Mouse (Mus musculus) CH12.LX (cell line): Measurements from ENCODE around the gene Fam53a. TPM values are rescaled to one million over a fixed set of nuclear protein-coding genes. Genes with fewer than 3 reads are reported as not detected.

Source experiments
- DNase-seq: peaks from one replicate; pipeline ENCODE4 v3.0.0-alpha.2; 2013; ENCODE audit errors: extremely low read depth
- H3K27ac ChIP-seq: 2 replicates; pipeline ENCODE4 v1.5.1; 2012; ENCODE audit warnings: low read depth, mild to moderate bottlenecking, control low read depth, moderate library complexity; ENCODE audit not compliant: insufficient read depth
- H3K27me3 ChIP-seq: replicated peaks from 2 replicates; pipeline ENCODE3; 2012; ENCODE audit warnings: inconsistent platforms
- H3K36me3 ChIP-seq, 2 experiments: replicated peaks in 1 of 2; 2 replicates each; pipeline versions ENCODE3 to v1.6.1; 2012; ENCODE audit warnings: inconsistent platforms in 1 of 2, low read length in 1 of 2, mild to moderate bottlenecking in 1 of 2, mixed read lengths in 1 of 2, moderate library complexity in 1 of 2; ENCODE audit not compliant: control insufficient read depth in 1 of 2, insufficient read depth in 1 of 2
- H3K4me1 ChIP-seq, 2 experiments: 2 replicates each; pipeline ENCODE4 v1.6.1; 2012; ENCODE audit warnings: inconsistent platforms in 1 of 2, moderate library complexity in 1 of 2; ENCODE audit not compliant: insufficient read depth in 2 of 2, control insufficient read depth in 1 of 2
- H3K4me2 ChIP-seq: 2 replicates; pipeline ENCODE4 v1.6.1; 2012; ENCODE audit warnings: low read depth, mild to moderate bottlenecking, control low read depth; ENCODE audit not compliant: poor library complexity, insufficient read depth, severe bottlenecking
- H3K4me3 ChIP-seq, 3 experiments: fragments of 150-350 bp in 1 of 3; sonication (generic) in 1 of 3; replicated peaks in 1 of 3; 2 replicates each; pipeline versions ENCODE3 to v1.5.1; 2011 to 2012; ENCODE audit warnings: low read depth in 2 of 3, low read length in 2 of 3, mild to moderate bottlenecking in 2 of 3, moderate library complexity in 2 of 3, control low read depth in 1 of 3, improper control_type of control experiment in 1 of 3, inconsistent platforms in 1 of 3, mixed read lengths in 1 of 3; ENCODE audit not compliant: poor library complexity in 1 of 3
- H3K79me2 ChIP-seq: replicated peaks from 2 replicates; pipeline ENCODE4 v1.6.1; 2012; ENCODE audit warnings: mild to moderate bottlenecking, moderate library complexity; ENCODE audit not compliant: control insufficient read depth, poor library complexity, insufficient read depth, severe bottlenecking; ENCODE audit errors: extremely low read depth
- H3K9ac ChIP-seq: 2 replicates; pipeline ENCODE4 v1.6.1; 2012; ENCODE audit warnings: low read depth, mild to moderate bottlenecking, control low read depth, moderate library complexity; ENCODE audit not compliant: insufficient read depth
- H3K9me3 ChIP-seq: replicated peaks from 2 replicates; pipeline ENCODE3; 2012; ENCODE audit warnings: low read length, inconsistent platforms, mixed read lengths
- CHD1 ChIP-seq: IDR thresholded peaks from 2 replicates; pipeline ENCODE4 v1.6.1; 2012; ENCODE audit warnings: low read depth, low read length, improper control_type of control experiment, inconsistent platforms
- CHD2 ChIP-seq: IDR thresholded peaks from 2 replicates; pipeline ENCODE4 v1.6.1; 2011; ENCODE audit warnings: low read length, improper control_type of control experiment
- CTCF ChIP-seq, 2 experiments: IDR thresholded peaks in 1 of 2; conservative IDR thresholded peaks in 1 of 2; 2 replicates each; pipeline ENCODE4 v1.5.1; 2011 to 2012; ENCODE audit warnings: low read depth in 2 of 2, low read length in 2 of 2, improper control_type of control experiment in 1 of 2, inconsistent platforms in 1 of 2, mild to moderate bottlenecking in 1 of 2, moderate library complexity in 1 of 2
- E2F4 ChIP-seq: IDR thresholded peaks from 2 replicates; pipeline ENCODE4 v1.6.1; 2011; ENCODE audit warnings: low read depth, low read length, improper control_type of control experiment; ENCODE audit not compliant: insufficient replicate concordance
- EP300 ChIP-seq: IDR thresholded peaks from 2 replicates; pipeline ENCODE4 v1.6.1; 2011; ENCODE audit warnings: low read length, improper control_type of control experiment
- HCFC1 ChIP-seq: IDR thresholded peaks from 2 replicates; pipeline ENCODE4 v1.6.1; 2012; ENCODE audit warnings: low read depth, mild to moderate bottlenecking, inconsistent platforms, low read length, improper control_type of control experiment
- IRF4 ChIP-seq: IDR thresholded peaks from 2 replicates; pipeline ENCODE4 v1.6.1; 2014; ENCODE audit warnings: low read depth, mild to moderate bottlenecking, inconsistent platforms, low read length, improper control_type of control experiment
- JUN ChIP-seq: IDR thresholded peaks from 2 replicates; pipeline ENCODE4 v1.6.1; 2011; ENCODE audit warnings: low read depth, mild to moderate bottlenecking, low read length, improper control_type of control experiment, moderate library complexity; ENCODE audit not compliant: insufficient read depth
- JUND ChIP-seq: conservative IDR thresholded peaks from 2 replicates; pipeline ENCODE4 v1.6.1; 2011; ENCODE audit warnings: low read depth, low read length, improper control_type of control experiment
- MAX ChIP-seq: IDR thresholded peaks from 2 replicates; pipeline ENCODE4 v1.6.1; 2011; ENCODE audit warnings: low read length, improper control_type of control experiment
- MAZ ChIP-seq: IDR thresholded peaks from 2 replicates; pipeline ENCODE4 v1.6.1; 2012; ENCODE audit warnings: low read depth, mild to moderate bottlenecking, inconsistent platforms, low read length, improper control_type of control experiment, moderate library complexity
- MEF2A ChIP-seq: IDR thresholded peaks from 2 replicates; pipeline ENCODE4 v1.6.1; 2014; ENCODE audit warnings: low read depth, mild to moderate bottlenecking, inconsistent platforms, low read length, improper control_type of control experiment, borderline replicate concordance
- MXI1 ChIP-seq: IDR thresholded peaks from 2 replicates; pipeline ENCODE4 v1.6.1; 2011; ENCODE audit warnings: mild to moderate bottlenecking, low read depth, low read length, improper control_type of control experiment
- PAX5 ChIP-seq: IDR thresholded peaks from 2 replicates; pipeline ENCODE4 v1.6.1; 2012; ENCODE audit warnings: low read length, inconsistent platforms, mixed read lengths
- RAD21 ChIP-seq: IDR thresholded peaks from 2 replicates; pipeline ENCODE4 v1.6.1; 2011; ENCODE audit warnings: low read depth, mild to moderate bottlenecking, low read length, improper control_type of control experiment, moderate library complexity
- RCOR1 ChIP-seq: conservative IDR thresholded peaks from 2 replicates; pipeline ENCODE4 v1.6.1; 2012; ENCODE audit warnings: low read depth, mild to moderate bottlenecking, inconsistent platforms, low read length, improper control_type of control experiment
- USF2 ChIP-seq: conservative IDR thresholded peaks from 2 replicates; pipeline ENCODE4 v1.6.1; 2011; ENCODE audit warnings: low read depth, low read length, improper control_type of control experiment
- ZC3H11A ChIP-seq: IDR thresholded peaks from 2 replicates; pipeline ENCODE4 v1.6.1; 2012; ENCODE audit warnings: low read depth, mild to moderate bottlenecking, inconsistent platforms, low read length, improper control_type of control experiment
- ZKSCAN1 ChIP-seq: IDR thresholded peaks from 2 replicates; pipeline ENCODE4 v1.6.1; 2012; ENCODE audit warnings: low read depth, inconsistent platforms, low read length, improper control_type of control experiment, borderline replicate concordance
- ZMIZ1 ChIP-seq: IDR thresholded peaks from 2 replicates; pipeline ENCODE4 v1.6.1; 2012; ENCODE audit warnings: low read depth, mild to moderate bottlenecking, inconsistent platforms, low read length, improper control_type of control experiment
- dilution Hi-C: fragments of 300-500 bp; cut with MboI; formaldehyde crosslinking; loops from 2 replicates; pipeline ENCODE4 v1.14.3; 2020; ENCODE audit warnings: low sequenced_read_pairs; ENCODE audit not compliant: extremely low pct_unique_long_range_greater_than_20kb, extremely low pct_ligation_motif_present
- in situ Hi-C: fragments of 300-500 bp; cut with MboI; formaldehyde crosslinking; loops from 3 replicates; pipeline ENCODE4 v1.14.3; 2019; ENCODE audit warnings: low sequenced_read_pairs, low pct_ligation_motif_present, low pct_unique_long_range_greater_than_20kb, mixed read lengths
- polyA plus RNA-seq: library from polyadenylated mRNA; unstranded; fragments of >175 nt; gene quantifications from 2 replicates; pipeline ENCODE4 v1.2.1, GENCODE M21; 2012; ENCODE audit warnings: low read depth; ENCODE audit not compliant: insufficient read length
- total RNA-seq, 2 experiments: library from RNA; depleted of rRNA; stranded (reverse); fragments of 300-350 nt in 1 of 2; fragments of >200 nt in 1 of 2; gene quantifications; 2 replicates each; pipeline ENCODE4 v1.2.3; 2012 to 2014

Fam53a gene
- total and polyA plus RNA-seq, 3 experiments, result 26.6 to 33.4 (median 29.2) TPM

DNA sequence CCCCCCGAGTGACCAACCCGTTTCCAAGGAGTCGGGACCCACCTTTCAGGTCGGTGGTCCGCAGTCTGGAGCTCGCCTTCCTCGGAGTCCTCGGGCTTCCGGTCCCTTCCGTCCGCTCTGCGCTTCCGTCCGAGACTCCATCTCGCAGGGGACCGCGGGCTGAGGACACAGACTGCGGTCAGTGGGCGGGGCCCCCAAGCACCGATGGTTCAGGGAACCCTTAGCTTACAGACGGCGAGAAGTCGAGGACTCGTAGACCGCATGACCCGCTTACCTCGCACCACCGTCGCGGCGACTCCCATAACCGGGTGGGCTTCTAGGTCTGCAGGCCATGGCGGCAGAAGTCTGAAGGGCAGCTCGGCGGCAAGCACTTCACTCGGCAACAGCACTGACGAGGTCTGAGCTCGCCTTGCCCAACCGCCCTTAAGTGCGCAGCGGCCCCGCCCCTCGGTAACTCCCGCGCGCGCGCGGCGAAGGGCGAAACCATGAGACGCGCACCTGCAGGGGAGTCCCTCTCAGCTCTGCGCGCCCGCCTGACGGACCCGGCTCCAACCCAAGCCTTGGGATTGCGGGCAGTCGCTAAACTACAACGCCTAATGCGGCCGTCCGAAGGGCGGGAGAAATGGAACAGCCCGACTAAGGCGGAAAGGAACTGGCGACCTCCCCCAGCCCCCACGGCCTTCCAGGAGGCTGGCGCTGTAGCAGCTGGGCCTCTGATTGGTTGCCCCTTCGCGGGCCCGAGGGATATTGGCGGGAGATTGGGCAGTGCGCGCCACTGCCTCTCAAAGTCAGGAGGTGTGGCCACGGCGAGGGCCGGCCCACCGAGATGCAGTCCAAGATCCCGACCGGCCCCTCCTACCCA is 22.7 kb upstream of the Fam53a start, which contains the start of gene Slbp (continued):
- TF ChIP-seq RAD21 (no peak), MXI1 (peak; percentile 90), CHD2 (no peak; the same call in none of the 2 replicates), EP300 (no peak; the same call in 1 of the 2 replicates), MAZ (peak; percentile 78), RCOR1 (no peak), HCFC1 (peak; percentile 71), ZMIZ1 (peak; percentile 98), E2F4 (peak; percentile 97), ZC3H11A (no peak), PAX5 (no peak), CHD1 (peak; percentile 99), IRF4 (peak; percentile 34; the same call in 1 of the 2 replicates), USF2 (no peak), MEF2A (peak; percentile 21; the same call in 1 of the 2 replicates), JUND (no peak), JUN (no peak), ZKSCAN1 (no peak)

GRCm38 (mm10) chr5:33651541-33651920 is 22.1 kb upstream of the Fam53a start:
- peaks cover 37 to 64% of the 10 kb centered on the region in 2 experiments for H3K36me3 ChIP-seq
- H3K4me1 ChIP-seq, result peaks cover 12 to 58% of the 10 kb centered on the region in 2 experiments
- no peaks in the 10 kb centered on the region for H3K27me3 ChIP-seq
- H3K9me3 ChIP-seq, result no peaks in the 10 kb centered on the region
- peak overlapping the region; percentile 96 for H3K4me2 ChIP-seq
- H3K9ac ChIP-seq, result peak overlapping the region; percentile 96
- dilution Hi-C loops, result no loop called here
- no peak for TF ChIP-seq MAX
- 0 out of 2 replicates have a peak, but pooled peaks have one; percentile 8 for TF ChIP-seq EP300
- TF ChIP-seq CTCF (conservative IDR thresholded peaks at IDR 0.05 in 1 of 2, IDR thresholded peaks at IDR 0.05 in 1 of 2; ENCODE audit: low read depth in 2 of 2, low read length in 2 of 2), result 0 out of 4 replicates have a peak, but pooled peaks of 1 of the 2 experiments have one; percentile 7
- TF ChIP-seq CHD1, result 0 out of 2 replicates have a peak, but pooled peaks have one; percentile 14
- TF ChIP-seq MAZ, result peak; percentile 47; the same call in 1 of the 2 replicates
- peaks cover 61% of the 10 kb centered on the region for H3K79me2 ChIP-seq
- no peak for DNase-seq
- H3K4me3 ChIP-seq, result peak overlapping the region; percentile 87 to 91 (median 89)
- H3K27ac ChIP-seq, result peak overlapping the region; percentile 90
- in situ Hi-C loops, result no loop called here
